Mouse (Mus musculus): ENCODE data around the gene Ibtk. TPM values are rescaled to one million over a fixed set of nuclear protein-coding genes. Genes with fewer than 3 reads are reported as not detected.

The Ibtk gene
- polyA plus RNA-seq, 1 experiment from 2014 or later = 30.8 TPM

- Histone ChIP-seq H3K4me1 (replicated peaks) (no peaks in the 10 kb centered on the region), H3K9me3 (no peaks in the 10 kb centered on the region), H3K36me3 (peaks cover 77% of the 10 kb centered on the region), H3K27ac (no peak overlapping the region), H3K4me3 (no peak overlapping the region), H3K27me3 (ENCODE audit: insufficient read depth, poor library complexity, severe bottlenecking) (no peaks in the 10 kb centered on the region)
- WGBS = 76% methylated on average over 6 of the region's 6 CpGs
- no peak for DNase-seq (ENCODE audit: low spot score)
Measured at GRCm38 (mm10) chr9:85693231-85694116, 55.7 kb downstream of the Ibtk start.

GRCm38 (mm10) chr9:85685010-85685409 lies 64.1 kb downstream of the Ibtk start:
- Histone ChIP-seq H3K4me3 (no peak overlapping the region), H3K4me1 (replicated peaks) (no peaks in the 10 kb centered on the region), H3K27me3 (ENCODE audit: insufficient read depth, poor library complexity, severe bottlenecking) (no peaks in the 10 kb centered on the region), H3K36me3 (peaks cover 53% of the 10 kb centered on the region), H3K27ac (no peak overlapping the region), H3K9me3 (no peaks in the 10 kb centered on the region)
- no peak for DNase-seq (ENCODE audit: low spot score)
- 81% methylated on average over 6 of the region's 6 CpGs for WGBS

DNA sequence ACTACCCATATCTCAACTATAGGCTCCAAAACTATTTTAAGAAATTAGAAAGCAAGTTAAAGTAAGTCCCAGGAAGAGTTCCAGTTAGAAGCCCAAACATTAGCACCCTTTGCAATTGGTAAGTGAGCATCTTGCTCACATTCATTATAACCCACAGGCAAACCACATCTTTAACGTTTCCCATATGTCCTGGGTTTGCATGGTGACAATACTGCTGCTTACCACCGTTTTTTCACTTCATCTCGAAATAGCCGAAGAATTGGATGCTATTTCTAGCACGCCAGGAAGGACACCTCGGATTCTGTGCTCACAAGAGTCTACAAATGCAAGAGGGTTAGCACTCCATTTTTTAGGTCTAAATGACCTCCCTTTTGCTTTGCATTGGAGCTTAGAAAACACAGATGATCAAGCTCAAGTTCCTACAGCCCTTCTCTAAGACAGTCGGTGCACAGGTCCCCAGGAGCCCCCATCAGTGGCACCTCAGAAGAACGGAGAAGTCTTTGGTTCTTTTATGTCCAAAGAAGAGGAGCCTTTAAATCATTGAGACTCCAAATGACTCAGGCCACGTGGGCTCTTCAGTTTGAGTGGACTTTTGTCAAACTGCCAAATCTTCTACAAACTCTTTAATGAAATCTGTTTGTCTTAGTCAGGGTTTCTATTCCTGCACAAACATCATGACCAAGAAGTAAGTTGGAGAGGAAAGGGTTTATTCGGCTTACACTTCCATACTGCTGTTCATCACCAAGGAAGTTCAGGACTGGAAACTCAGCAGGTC lies 73.8 kb downstream of the Ibtk start:
- no peaks in the 10 kb centered on the region for H3K27me3 ChIP-seq (ENCODE audit: insufficient read depth, poor library complexity, severe bottlenecking)
- 86% methylated on average over 10 of the region's 10 CpGs for WGBS
- no peak for DNase-seq (ENCODE audit: low spot score)

DNA sequence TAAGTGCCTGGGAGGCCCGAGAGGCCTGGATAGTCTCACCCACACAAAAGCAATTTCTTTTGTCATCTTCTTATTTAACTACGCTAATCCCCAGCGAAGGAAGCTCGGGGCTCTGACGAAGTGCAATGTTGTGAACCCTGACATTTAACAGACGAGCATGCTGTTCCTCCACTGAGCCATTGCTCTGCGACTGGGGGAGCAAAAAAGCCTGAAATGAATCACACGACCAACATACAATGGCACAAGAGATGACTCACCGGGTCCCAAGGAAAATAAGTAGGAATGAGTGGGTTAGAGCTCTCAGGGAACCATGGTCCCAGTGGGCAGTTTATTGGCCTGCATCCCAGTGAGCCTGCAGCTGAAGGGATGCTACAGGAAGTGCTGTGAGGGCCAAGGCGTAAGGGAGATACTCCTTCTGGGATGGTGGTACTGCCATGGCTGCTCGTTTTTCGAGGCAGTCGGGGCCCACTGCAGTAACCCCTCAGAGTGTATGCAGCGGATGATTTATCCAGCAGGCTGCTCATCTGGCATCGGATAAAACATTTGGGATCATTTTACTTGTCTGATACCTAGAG lies 75.1 kb downstream of the Ibtk start:
- no peak for DNase-seq (ENCODE audit: low spot score)
- H3K9me3 ChIP-seq = no peaks in the 10 kb centered on the region
- H3K4me1 ChIP-seq (replicated peaks) = no peaks in the 10 kb centered on the region
- H3K27me3 ChIP-seq (ENCODE audit: insufficient read depth, poor library complexity, severe bottlenecking) = no peaks in the 10 kb centered on the region
- no peak overlapping the region for H3K27ac ChIP-seq
- H3K4me3 ChIP-seq = no peak overlapping the region
- H3K36me3 ChIP-seq = no peaks in the 10 kb centered on the region
- WGBS = 69% methylated on average over 15 of the region's 15 CpGs

More for the DNA sequence above, 73.8 kb downstream of the Ibtk start:
- Histone ChIP-seq H3K9me3 (no peaks in the 10 kb centered on the region), H3K4me3 (no peak overlapping the region), H3K4me1 (replicated peaks) (no peaks in the 10 kb centered on the region), H3K27ac (no peak overlapping the region), H3K36me3 (no peaks in the 10 kb centered on the region)

- Histone ChIP-seq H3K27me3 (ENCODE audit: insufficient read depth, poor library complexity, severe bottlenecking) (no peaks in the 10 kb centered on the region), H3K36me3 (no peaks in the 10 kb centered on the region), H3K9me3 (no peaks in the 10 kb centered on the region), H3K27ac (no peak overlapping the region), H3K4me1 (replicated peaks) (no peaks in the 10 kb centered on the region), H3K4me3 (no peak overlapping the region)
- no peak for DNase-seq (ENCODE audit: low spot score)
- WGBS = 89% methylated on average over 6 of the region's 6 CpGs
Measured at GRCm38 (mm10) chr9:85671582-85672331, 77.4 kb downstream of the Ibtk start.

GRCm38 (mm10) chr9:85664316-85664715 lies 84.8 kb downstream of the Ibtk start:
- no peak for DNase-seq (ENCODE audit: low spot score)
- Histone ChIP-seq H3K9me3 (no peaks in the 10 kb centered on the region), H3K4me1 (replicated peaks) (peaks cover 7% of the 10 kb centered on the region), H3K4me3 (no peak overlapping the region), H3K27ac (no peak overlapping the region), H3K36me3 (no peaks in the 10 kb centered on the region), H3K27me3 (ENCODE audit: insufficient read depth, poor library complexity, severe bottlenecking) (no peaks in the 10 kb centered on the region)
- 78% methylated on average over 1 of the region's 1 CpGs for WGBS

DNA sequence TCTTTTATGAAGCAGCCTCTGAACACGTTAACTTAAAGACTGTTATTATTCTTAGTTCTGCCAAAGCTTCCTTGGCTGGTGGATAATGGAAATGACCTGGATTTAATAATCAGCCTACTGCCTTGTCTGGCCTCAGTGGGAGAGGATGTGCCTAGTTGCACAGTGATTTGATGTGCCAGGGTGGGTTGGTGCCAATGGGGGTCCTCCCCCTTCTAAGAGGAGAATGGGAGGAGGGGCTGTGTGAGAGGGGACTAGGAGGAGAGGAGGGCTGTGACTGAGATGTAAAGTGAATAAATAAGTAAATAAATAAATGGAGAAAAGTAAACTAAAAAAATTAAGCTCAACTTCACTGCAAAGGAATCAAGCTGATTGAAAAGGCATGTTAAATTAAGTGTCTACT lies 85.3 kb downstream of the Ibtk start:
- Histone ChIP-seq H3K27me3 (ENCODE audit: insufficient read depth, poor library complexity, severe bottlenecking) (no peaks in the 10 kb centered on the region), H3K36me3 (no peaks in the 10 kb centered on the region), H3K4me1 (replicated peaks) (peaks cover 7% of the 10 kb centered on the region), H3K27ac (no peak overlapping the region), H3K4me3 (no peak overlapping the region), H3K9me3 (no peaks in the 10 kb centered on the region)
- WGBS = 78% methylated on average over 1 of the region's 1 CpGs
- no peak for DNase-seq (ENCODE audit: low spot score)

DNA sequence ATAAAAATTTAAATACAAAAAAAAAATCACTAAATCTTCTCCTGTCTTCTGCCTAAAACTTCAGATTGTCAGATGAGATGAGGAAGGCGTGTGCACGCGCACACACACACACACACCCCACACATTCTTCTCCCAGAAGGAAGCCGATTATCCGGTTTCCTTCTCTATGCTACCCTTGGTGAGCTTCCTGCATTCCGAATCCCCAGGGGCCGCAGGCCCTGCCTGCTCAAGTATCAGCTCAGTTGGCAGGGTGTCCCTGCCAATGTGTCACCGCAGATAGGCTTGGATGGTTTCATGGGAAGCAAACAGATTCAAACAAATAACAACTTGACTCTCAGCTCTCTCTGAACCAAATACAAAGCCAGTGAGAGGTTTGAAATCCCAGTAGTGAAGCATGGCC lies 86.0 kb downstream of the Ibtk start:
- 27% methylated on average over 8 of the region's 8 CpGs for WGBS
- Histone ChIP-seq H3K27ac (0 out of 2 replicates have a peak overlapping the region, but pooled peaks have one; percentile 29), H3K36me3 (no peaks in the 10 kb centered on the region), H3K4me1 (replicated peaks) (peaks cover 7% of the 10 kb centered on the region), H3K9me3 (no peaks in the 10 kb centered on the region), H3K4me3 (no peak overlapping the region), H3K27me3 (ENCODE audit: insufficient read depth, poor library complexity, severe bottlenecking) (no peaks in the 10 kb centered on the region)
- DNase-seq (ENCODE audit: low spot score) = peak; percentile 12

GRCm38 (mm10) chr9:85653401-85653800 lies 95.7 kb downstream of the Ibtk start:
- Histone ChIP-seq H3K4me1 (replicated peaks) (no peaks in the 10 kb centered on the region), H3K27ac (no peak overlapping the region), H3K4me3 (no peak overlapping the region), H3K9me3 (peaks cover 6% of the 10 kb centered on the region; the same call in 1 of the 2 replicates), H3K36me3 (no peaks in the 10 kb centered on the region), H3K27me3 (ENCODE audit: insufficient read depth, poor library complexity, severe bottlenecking) (no peaks in the 10 kb centered on the region)
- 70% methylated on average over 4 of the region's 4 CpGs for WGBS
- DNase-seq (ENCODE audit: low spot score) = no peak

DNA sequence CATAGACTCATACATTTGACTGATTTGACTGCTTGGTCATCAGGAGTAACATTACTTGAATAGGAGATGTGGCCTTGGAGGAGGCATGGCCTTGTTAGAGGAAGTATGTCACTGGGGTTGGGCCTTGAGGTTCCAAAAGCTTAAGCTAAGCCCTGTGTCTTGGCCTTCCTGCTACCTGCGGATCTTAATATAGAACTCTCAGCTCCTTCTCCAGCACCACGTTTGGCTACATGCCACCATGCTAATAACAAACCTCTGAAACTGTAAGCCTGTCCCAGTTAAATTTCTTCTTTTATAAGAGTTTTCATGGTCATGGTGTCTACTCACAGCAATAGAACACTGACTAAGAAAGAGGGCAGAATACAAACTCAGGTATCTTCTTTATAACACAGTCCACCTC lies 110.9 kb downstream of the Ibtk start:
- Histone ChIP-seq H3K27me3 (ENCODE audit: insufficient read depth, poor library complexity, severe bottlenecking) (no peaks in the 10 kb centered on the region), H3K9me3 (peaks cover 2% of the 10 kb centered on the region; the same call in 1 of the 2 replicates), H3K36me3 (no peaks in the 10 kb centered on the region), H3K27ac (no peak overlapping the region), H3K4me1 (replicated peaks) (no peaks in the 10 kb centered on the region), H3K4me3 (no peak overlapping the region)
- no peak for DNase-seq (ENCODE audit: low spot score)
- WGBS = 87% methylated on average over 2 of the region's 2 CpGs

Data from hindbrain, embryonic 10.5 days (tissue).